Mouse (Mus musculus) G1E (cell line): ENCODE results near the gene Ankrd55.

Experiments used
- CTCF ChIP-seq: IDR thresholded peaks from 2 replicates; pipeline ENCODE4 v1.5.1; 2012; ENCODE audit warnings: low read depth, low read length, inconsistent platforms, mixed read lengths
- GATA1 ChIP-seq: IDR thresholded peaks from 2 replicates; pipeline ENCODE4 v1.6.1; 2012; ENCODE audit warnings: borderline replicate concordance, low read length, inconsistent platforms, mixed read lengths
- POLR2AphosphoS5 ChIP-seq: IDR thresholded peaks from 2 replicates; pipeline ENCODE4 v1.6.1; 2012; ENCODE audit warnings: low read depth, low read length, inconsistent platforms; ENCODE audit not compliant: insufficient replicate concordance

DNA sequence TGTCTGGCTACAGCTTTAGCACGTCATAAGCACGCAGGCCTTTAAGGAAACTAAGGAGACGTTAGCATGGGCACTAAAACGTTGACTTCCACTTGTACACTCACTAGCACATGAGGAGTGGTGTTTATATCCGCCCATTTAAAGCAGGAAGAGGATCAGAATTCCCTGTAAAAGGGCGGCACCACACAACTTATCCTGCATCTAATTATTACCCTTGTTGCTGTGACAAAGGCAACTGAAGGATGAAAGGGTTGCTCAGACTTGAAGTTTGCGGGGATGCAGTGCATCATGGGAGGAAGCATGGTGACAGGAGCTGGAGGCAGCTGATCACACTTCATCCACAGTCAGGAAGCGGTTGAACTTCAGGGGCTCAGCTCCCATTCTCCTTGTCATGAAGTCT, 63.7 kb downstream of the Ankrd55 start:
- TF ChIP-seq CTCF: no peak
- no peak for TF ChIP-seq POLR2AphosphoS5
- no peak for TF ChIP-seq GATA1
